Mouse (Mus musculus) T-helper 17 cell (primary cell): ENCODE results near the gene Ankrd50.

Experiments used
- in situ Hi-C, 2 experiments: fragments of 300-600 bp; cut with MboI, MseI; formaldehyde crosslinking; loops; 1 replicate in 1 of 2; 2 replicates in 1 of 2; pipeline ENCODE4 v1.15.1; 2025; ENCODE audit warnings: high pct_unique_total_duplicates in 2 of 2

The Ankrd50 gene

GRCm38 (mm10) chr3:38484191-38485106, at the start of gene Ankrd50:
Ankrd50 (minus strand) TSS chr3:38484844.
- in situ Hi-C loops, result no loop called here

- in situ Hi-C loops, result no loop called here
Observed at GRCm38 (mm10) chr3:38534245-38534644, 49.6 kb upstream of the Ankrd50 start.

- in situ Hi-C loops, result loop anchor here (10.0 kb wide), 2 partner anchors 584 to 1594 kb away; no protein-coding TSS in a partner anchor
Observed at GRCm38 (mm10) chr3:38520426-38520825, 35.8 kb upstream of the Ankrd50 start.

GRCm38 (mm10) chr3:38519971-38520370, 35.3 kb upstream of the Ankrd50 start:
- in situ Hi-C loops, result loop anchor here (10.0 kb wide), 2 partner anchors 585 to 1595 kb away; no protein-coding TSS in a partner anchor

- in situ Hi-C loops, result no loop called here
Observed at GRCm38 (mm10) chr3:38503606-38504005, 19.0 kb upstream of the Ankrd50 start.

GRCm38 (mm10) chr3:38502156-38502555, 17.5 kb upstream of the Ankrd50 start:
- in situ Hi-C loops, result no loop called here

- in situ Hi-C loops, result no loop called here
Observed at GRCm38 (mm10) chr3:38501739-38502138, 17.1 kb upstream of the Ankrd50 start.

GRCm38 (mm10) chr3:38501316-38501715, 16.7 kb upstream of the Ankrd50 start:
- in situ Hi-C loops, result no loop called here

GRCm38 (mm10) chr3:38498561-38498960, 13.9 kb upstream of the Ankrd50 start:
- in situ Hi-C loops, result loop anchor here in 1 of 2 experiments (5.0 to 10.0 kb wide), 2 partner anchors 74 to 514 kb away; no protein-coding TSS in a partner anchor

GRCm38 (mm10) chr3:38496795-38497385, 12.2 kb upstream of the Ankrd50 start:
- in situ Hi-C loops, result loop anchor here in 1 of 2 experiments (5.0 to 10.0 kb wide), 2 partner anchors 75 to 512 kb away; no protein-coding TSS in a partner anchor

GRCm38 (mm10) chr3:38491702-38492101, 7.1 kb upstream of the Ankrd50 start:
- in situ Hi-C loops, result loop anchor here in 1 of 2 experiments (10.0 kb wide), 1 partner anchor 507 kb away; no protein-coding TSS in a partner anchor

GRCm38 (mm10) chr3:38491236-38491635, 6.6 kb upstream of the Ankrd50 start:
- in situ Hi-C loops, result loop anchor here in 1 of 2 experiments (10.0 kb wide), 1 partner anchor 506 kb away; no protein-coding TSS in a partner anchor

- in situ Hi-C loops, result loop anchor here in 1 of 2 experiments (10.0 kb wide), 1 partner anchor 506 kb away; no protein-coding TSS in a partner anchor
Observed at GRCm38 (mm10) chr3:38490720-38491119, 6.1 kb upstream of the Ankrd50 start.

GRCm38 (mm10) chr3:38485107-38485545, 482 bp upstream of the Ankrd50 start:
- in situ Hi-C loops, result no loop called here

GRCm38 (mm10) chr3:38483551-38483950, 1.1 kb downstream of the Ankrd50 start:
- in situ Hi-C loops, result no loop called here

- in situ Hi-C loops, result no loop called here
Observed at GRCm38 (mm10) chr3:38482749-38483148, 1.9 kb downstream of the Ankrd50 start.

- in situ Hi-C loops, result no loop called here
Observed at GRCm38 (mm10) chr3:38481106-38481505, 3.5 kb downstream of the Ankrd50 start.

- in situ Hi-C loops, result no loop called here
Observed at GRCm38 (mm10) chr3:38477936-38478335, 6.7 kb downstream of the Ankrd50 start.

GRCm38 (mm10) chr3:38475587-38475986, 9.1 kb downstream of the Ankrd50 start:
- in situ Hi-C loops, result no loop called here

- in situ Hi-C loops, result no loop called here
Observed at GRCm38 (mm10) chr3:38473138-38473537, 11.5 kb downstream of the Ankrd50 start.

GRCm38 (mm10) chr3:38471516-38471915, 13.1 kb downstream of the Ankrd50 start:
- in situ Hi-C loops, result no loop called here

GRCm38 (mm10) chr3:38468131-38468530, 16.5 kb downstream of the Ankrd50 start:
- in situ Hi-C loops, result no loop called here
